Mouse (Mus musculus) ES-E14 (cell line): ENCODE measurements around the gene Stam. TPM values are rescaled to one million over a fixed set of nuclear protein-coding genes. Genes with fewer than 3 reads are reported as not detected.
"Not testable (repeated sequence)": the region's sequence is repeated elsewhere in the genome, so short reads cannot be mapped to it uniquely, and the experiment has no call there.

Source experiments
- DNase-seq: peaks from one replicate; pipeline ENCODE4 v3.0.0-alpha.2; 2013; ENCODE audit warnings: low read depth, low spot score
- H3K27ac ChIP-seq: 2 replicates; pipeline ENCODE4 v1.5.1; 2012; ENCODE audit warnings: low read depth, mild to moderate bottlenecking, low read length, moderate library complexity, mixed read lengths; ENCODE audit not compliant: poor library complexity, insufficient read depth, severe bottlenecking
- H3K36me3 ChIP-seq: 2 replicates; pipeline ENCODE4 v1.6.1; 2012; ENCODE audit warnings: mild to moderate bottlenecking, low read length, moderate library complexity, mixed read lengths; ENCODE audit not compliant: control insufficient read depth, poor library complexity, insufficient read depth, severe bottlenecking
- H3K4me1 ChIP-seq, 2 experiments: fragments of 150-350 bp in 1 of 2; sonication (generic) in 1 of 2; 2 replicates each; pipeline ENCODE4 v1.6.1; 2012; ENCODE audit warnings: low read length in 2 of 2, mild to moderate bottlenecking in 1 of 2, mixed read lengths in 1 of 2; ENCODE audit not compliant: control insufficient read depth in 2 of 2, insufficient read depth in 2 of 2, poor library complexity in 1 of 2
- H3K4me3 ChIP-seq, 2 experiments: fragments of 150-350 bp in 1 of 2; sonication (generic) in 1 of 2; 2 replicates each; pipeline ENCODE4 v1.5.1; 2012; ENCODE audit warnings: low read length in 2 of 2, low read depth in 1 of 2, mild to moderate bottlenecking in 1 of 2, mixed read lengths in 1 of 2; ENCODE audit not compliant: insufficient read depth in 1 of 2, poor library complexity in 1 of 2, severe bottlenecking in 1 of 2
- H3K9ac ChIP-seq: 2 replicates; pipeline ENCODE4 v1.6.1; 2012; ENCODE audit warnings: low read depth, mild to moderate bottlenecking, low read length, mixed read lengths; ENCODE audit not compliant: poor library complexity, insufficient read depth, severe bottlenecking
- H3K9me3 ChIP-seq: fragments of 150-350 bp; sonication (generic); 2 replicates; pipeline ENCODE4 v1.6.1; 2012; ENCODE audit warnings: low read depth, mild to moderate bottlenecking, low read length; ENCODE audit not compliant: control insufficient read depth, insufficient read depth
- CHD2 ChIP-seq: IDR thresholded peaks from 2 replicates; pipeline ENCODE4 v1.6.1; 2014; ENCODE audit warnings: mild to moderate bottlenecking, low read depth, low read length, inconsistent platforms
- HCFC1 ChIP-seq: IDR thresholded peaks from 2 replicates; pipeline ENCODE4 v1.6.1; 2012; ENCODE audit warnings: low read length, inconsistent platforms, borderline replicate concordance; ENCODE audit not compliant: insufficient read depth
- MAFK ChIP-seq: IDR thresholded peaks from 2 replicates; pipeline ENCODE4 v1.6.1; 2014; ENCODE audit warnings: mild to moderate bottlenecking, low read depth, low read length, inconsistent platforms; ENCODE audit not compliant: insufficient read depth
- ZC3H11A ChIP-seq: IDR thresholded peaks from 2 replicates; pipeline ENCODE4 v1.6.1; 2012; ENCODE audit warnings: low read depth, mild to moderate bottlenecking, inconsistent platforms, low read length, borderline replicate concordance
- ZNF384 ChIP-seq: IDR thresholded peaks from 2 replicates; pipeline ENCODE4 v1.6.1; 2012; ENCODE audit warnings: low read depth, low read length, inconsistent platforms
- in situ Hi-C, 2 experiments: fragments of 600-800 bp; cut with MboI; formaldehyde crosslinking; loops; one replicate each; pipeline ENCODE4 v1.15.1; 2025; ENCODE audit warnings: low sequenced_read_pairs in 2 of 2, inconsistent platforms in 1 of 2; ENCODE audit not compliant: unreplicated experiment in 2 of 2
- total RNA-seq: library from RNA; depleted of rRNA; stranded (reverse); fragments of 300-350 nt; gene quantifications from 2 replicates; pipeline ENCODE4 v1.2.3, GENCODE M21; 2012; rRNA removed

Stam gene
- total RNA-seq, 1 experiment = 40.5 TPM

DNA sequence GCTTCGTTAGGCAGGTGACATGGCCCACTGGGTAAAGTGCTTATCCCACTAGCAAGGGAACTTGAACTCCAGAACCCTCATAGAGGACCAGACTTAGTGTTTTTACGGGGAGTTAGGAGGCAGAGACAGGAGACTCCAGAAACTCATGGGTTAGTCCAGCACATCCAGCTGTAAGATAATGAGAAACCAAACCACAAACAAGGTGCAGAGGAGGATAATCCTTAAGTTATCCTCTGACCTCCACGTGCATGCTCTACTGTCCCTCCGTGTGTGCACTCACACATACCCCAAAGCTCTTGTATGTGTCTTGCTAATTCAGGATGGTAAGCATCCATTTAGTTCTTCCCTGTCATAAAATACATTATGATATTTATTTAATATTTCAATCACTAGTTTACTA lies 117.7 kb downstream of the Stam start:
- no peak overlapping the region for H3K4me3 ChIP-seq
- no peak for TF ChIP-seq ZNF384
- TF ChIP-seq ZC3H11A = no peak
- TF ChIP-seq CHD2 = no peak
- TF ChIP-seq MAFK = no peak
- TF ChIP-seq HCFC1 = no peak
- in situ Hi-C loops = no loop called here

DNA sequence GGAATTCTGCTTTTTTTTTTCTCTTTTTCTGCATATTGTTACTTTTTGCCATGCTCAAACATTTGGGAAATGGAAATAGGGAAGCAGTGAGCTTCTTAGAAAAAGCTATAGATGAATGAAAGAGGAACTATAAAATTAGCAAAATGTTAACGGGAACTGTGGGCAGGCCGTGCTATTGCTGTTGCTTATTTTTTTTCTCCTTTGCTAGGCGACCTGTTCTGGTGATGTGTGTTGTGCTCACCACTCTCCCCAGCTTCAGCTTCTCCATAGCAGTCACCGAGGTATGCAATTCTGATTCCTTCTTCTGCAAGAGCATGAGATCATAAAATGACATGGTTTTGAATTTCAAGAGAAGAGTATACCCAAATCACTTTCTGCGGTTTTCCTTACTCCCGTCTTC lies 118.1 kb downstream of the Stam start:
- Histone ChIP-seq H3K27ac (no peak overlapping the region), H3K36me3 (no peaks in the 10 kb centered on the region), H3K9me3 (no peaks in the 10 kb centered on the region), H3K9ac (no peak overlapping the region), H3K4me3 (no peak overlapping the region), H3K4me1 (no peaks in the 10 kb centered on the region)
- TF ChIP-seq ZC3H11A (no peak), CHD2 (no peak), MAFK (no peak), HCFC1 (no peak), ZNF384 (no peak)
- DNase-seq = no peak
- in situ Hi-C loops = no loop called here

More for the DNA sequence above, 117.7 kb downstream of the Stam start:
- Histone ChIP-seq H3K9ac (no peak overlapping the region), H3K27ac (no peak overlapping the region), H3K36me3 (no peaks in the 10 kb centered on the region), H3K4me1 (no peaks in the 10 kb centered on the region), H3K9me3 (no peaks in the 10 kb centered on the region)
- no peak for DNase-seq

GRCm38 (mm10) chr2:14198325-14198903 lies 124.5 kb downstream of the Stam start:
- H3K9me3 ChIP-seq, H3K27ac ChIP-seq, in situ Hi-C loops, DNase-seq, H3K36me3 ChIP-seq, H3K4me1 ChIP-seq, H3K4me3 ChIP-seq, H3K9ac ChIP-seq: not testable (repeated sequence)

Other genes with a start within 250 kb of the Stam start
- gene Hacd1, start 18.0 kb upstream of the Stam start, total RNA-seq = 11.0 and 19.9 TPM in 2 replicates
- not detected in 2 replicates for gene Tmem236, start 100.4 kb downstream of the Stam start, total RNA-seq
- gene Mrc1, start 155.3 kb downstream of the Stam start, total RNA-seq = 0.58 and 0.90 TPM in 2 replicates